Mouse (Mus musculus) stomach, postnatal 0 days (tissue): Measurements from ENCODE around the gene Rasl11a.

Source experiments
- CTCF ChIP-seq: IDR thresholded peaks from 2 replicates; pipeline ENCODE4 v1.5.1; 2016; ENCODE audit warnings: antibody characterized with exemption, low read depth, mild to moderate bottlenecking, moderate library complexity
- EP300 ChIP-seq: optimal IDR thresholded peaks from 2 replicates; pipeline ENCODE3; 2016; ENCODE audit warnings: antibody characterized with exemption

DNA sequence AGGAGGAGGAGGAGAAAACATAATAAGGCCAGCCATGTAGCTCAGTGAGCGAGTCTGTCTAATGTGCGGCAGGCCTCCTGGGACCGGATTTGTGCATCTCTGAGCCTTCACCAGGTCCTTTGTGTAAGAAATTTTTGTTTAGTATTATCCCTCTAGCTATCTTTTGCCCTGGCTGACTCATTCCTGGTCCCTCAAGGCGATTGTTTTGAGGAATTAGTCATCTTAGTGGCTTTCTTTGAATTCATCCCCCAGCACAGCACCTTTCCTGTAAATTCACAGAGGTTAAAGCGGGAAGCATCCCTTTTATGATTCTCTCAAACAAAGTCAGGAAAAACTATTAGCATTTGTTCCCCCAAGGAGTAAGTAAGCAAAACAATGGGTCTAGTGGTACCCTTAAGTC lies 32.0 kb upstream of the Rasl11a start:
- no peak for TF ChIP-seq CTCF
- no peak for TF ChIP-seq EP300
